Mouse (Mus musculus) spleen, adult 10 weeks (tissue): ENCODE data around the gene Galnt6. TPM values are rescaled to one million over a fixed set of nuclear protein-coding genes. Genes with fewer than 3 reads are reported as not detected.

ENCODE experiments used
- polyA plus RNA-seq: library from polyadenylated mRNA; stranded (reverse); fragments of 350-450 nt; fragmentation: Illumina TruSeq; extraction: RNeasy Lipid Tissue Mini Kit (QIAGEN cat#74804); gene quantifications from one replicate; pipeline ENCODE4 v1.2.3, GENCODE M21; 2015; ENCODE audit warnings: low replicate concordance; ENCODE audit not compliant: insufficient read depth

The Galnt6 gene
- polyA plus RNA-seq: 32.8 TPM

DNA sequence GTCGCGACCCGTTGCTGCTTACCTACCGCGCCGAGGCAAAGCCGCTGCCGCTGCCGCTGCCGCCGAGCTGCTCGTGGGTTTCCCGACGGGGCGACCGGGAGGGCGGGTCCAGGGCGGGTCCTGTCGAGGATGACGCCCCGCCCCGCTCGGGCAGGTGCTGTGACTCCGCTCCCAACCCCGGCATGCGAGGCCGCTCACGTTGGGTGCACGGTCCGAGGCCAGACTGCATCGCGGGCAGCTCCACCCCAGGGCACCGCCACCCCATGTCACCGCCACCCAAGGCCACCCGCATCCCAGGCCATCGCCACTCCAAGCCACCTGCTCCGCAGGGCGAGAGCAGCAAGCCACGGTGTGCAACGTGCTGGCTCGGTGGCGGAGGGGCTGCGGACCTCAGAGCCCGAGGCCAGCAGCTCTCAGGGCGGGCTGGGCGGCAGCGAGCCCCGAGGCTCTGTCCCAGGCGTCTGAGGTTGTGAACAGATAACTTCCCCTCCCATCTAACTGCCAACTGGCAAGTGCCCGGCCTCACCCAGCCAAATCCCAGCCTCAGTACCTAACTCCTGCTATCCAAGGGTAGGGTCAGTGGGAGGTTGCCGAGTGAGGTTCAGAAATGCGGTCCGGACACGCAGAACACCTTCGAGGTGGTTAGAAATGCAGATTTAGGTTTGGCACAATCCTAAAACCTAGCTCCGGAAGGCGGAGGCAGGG lies at the start of gene Galnt6:
TSS of gene Galnt6 (minus strand) at position 96 of the 705 bp plus-strand sequence.

DNA sequence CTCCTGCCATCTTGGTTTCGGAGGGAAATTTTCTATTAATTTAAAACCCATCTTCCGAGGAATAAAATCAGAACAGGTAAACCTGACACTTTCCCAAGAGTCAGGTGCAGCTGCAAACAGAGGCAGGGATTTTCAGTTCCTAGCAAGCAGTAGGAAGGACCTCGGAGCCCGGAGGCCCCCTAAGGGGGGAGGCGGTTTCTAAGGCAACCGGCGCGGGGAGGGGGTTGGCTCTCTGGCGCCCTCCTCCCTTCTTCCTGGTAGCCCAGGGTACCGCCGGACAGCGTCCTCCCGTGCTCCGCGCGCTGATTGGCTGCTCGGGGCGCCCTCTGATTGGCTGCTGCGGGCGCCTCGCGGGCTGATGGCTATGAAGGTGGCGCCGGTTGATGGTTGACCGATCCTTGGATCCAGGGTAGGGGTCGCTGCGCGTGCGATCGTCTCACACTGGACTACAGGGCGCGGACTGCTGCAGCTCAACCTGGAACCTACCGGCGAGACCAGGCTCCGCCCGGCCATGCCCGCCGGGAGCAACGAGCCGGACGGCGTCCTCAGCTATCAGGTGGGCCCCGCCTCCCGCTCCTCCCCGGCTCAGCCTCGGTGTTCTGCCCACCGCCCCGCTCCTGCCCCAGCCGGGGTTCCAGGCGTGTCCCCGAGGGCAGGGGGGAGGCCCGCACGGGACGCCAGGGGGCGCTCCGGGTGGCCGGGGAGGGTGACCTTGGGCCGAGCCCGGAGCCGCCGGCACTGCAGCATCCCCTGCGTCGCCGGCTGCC lies 32.4 kb upstream of the Galnt6 start, which contains the start of gene Slc4a8:
TSS of gene Slc4a8 (plus strand) at position 329 of the 767 bp plus-strand sequence.

DNA sequence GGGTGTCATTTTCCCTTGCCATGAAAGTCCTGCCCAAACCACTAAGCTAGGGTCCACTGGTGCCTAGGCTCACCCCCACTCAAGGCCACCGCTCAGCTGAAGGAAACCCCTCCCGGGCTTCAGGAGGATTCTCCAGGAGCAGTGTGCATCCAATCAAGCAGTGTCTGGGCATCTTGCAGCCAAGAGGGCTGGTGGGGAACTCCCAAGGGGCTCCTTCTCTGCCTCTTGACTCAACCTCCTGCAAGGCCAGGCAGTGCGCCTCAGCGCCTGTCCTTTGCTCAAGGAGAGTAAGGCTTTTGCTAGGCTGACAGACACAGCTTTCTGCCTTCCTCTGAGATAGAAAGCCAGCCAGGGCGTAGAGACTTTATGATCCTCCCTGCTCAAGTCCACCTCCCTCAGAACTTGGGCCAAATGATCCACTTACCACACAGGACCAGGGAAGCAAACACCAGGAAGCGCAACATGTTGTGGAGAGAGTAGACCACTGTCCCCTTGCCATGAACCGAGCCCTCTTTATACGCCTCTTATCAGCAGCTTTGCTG lies 41.7 kb downstream of the Galnt6 start, which contains the start of gene Cela1:
TSS of gene Cela1 (minus strand) at position 492 of the 542 bp plus-strand sequence.

DNA sequence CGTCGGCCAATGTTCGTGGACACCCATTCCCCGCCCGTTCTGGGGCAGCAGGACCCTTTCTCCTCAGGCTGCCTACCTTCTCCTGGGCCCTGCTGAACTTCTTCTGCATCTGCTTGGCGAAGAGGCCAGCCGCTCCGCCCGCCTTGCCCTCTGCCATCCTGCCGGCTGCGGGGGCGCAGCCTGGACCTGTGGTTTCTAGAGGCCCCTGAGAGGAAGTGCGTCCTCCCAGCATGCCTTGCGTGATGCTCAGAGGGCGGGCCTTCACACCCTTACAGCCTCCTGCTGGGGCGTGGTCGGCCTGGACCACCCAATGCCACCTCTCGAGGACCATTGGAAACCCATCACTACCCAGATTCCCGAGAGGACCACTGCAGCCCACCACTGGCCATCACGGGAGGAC lies 59.8 kb downstream of the Galnt6 start, which contains the start of gene Bin2:
TSS of gene Bin2 (minus strand) at position 217 of the 400 bp plus-strand sequence.

Other genes starting within 250 kb of the Galnt6 start
- gene Csrnp2, start 233.9 kb downstream of the Galnt6 start, polyA plus RNA-seq: 1.9 TPM
- gene Tfcp2, start 177.4 kb downstream of the Galnt6 start, polyA plus RNA-seq: 9.6 TPM
- 27.7 TPM for gene Pou6f1, start 129.4 kb downstream of the Galnt6 start, polyA plus RNA-seq
- gene Dazap2, start 114.0 kb downstream of the Galnt6 start, polyA plus RNA-seq: 422 TPM
- 20.1 TPM for gene Smagp, start 92.4 kb downstream of the Galnt6 start, polyA plus RNA-seq
- gene Bin2, start 59.8 kb downstream of the Galnt6 start, polyA plus RNA-seq: 90.0 TPM
- 46.7 TPM for gene Cela1, start 41.5 kb downstream of the Galnt6 start, polyA plus RNA-seq
- 24.8 TPM for gene Slc4a8, start 32.4 kb upstream of the Galnt6 start, polyA plus RNA-seq
- gene Scn8a, start 140.5 kb upstream of the Galnt6 start, polyA plus RNA-seq: 2.2 TPM